Mouse (Mus musculus) Patski (cell line): ENCODE data around the gene Mxra7. TPM values are rescaled to one million over a fixed set of nuclear protein-coding genes. Genes with fewer than 3 reads are reported as not detected.

Source experiments
- ATAC-seq: fragments of 100-300 bp; one replicate; pipeline ENCODE4 v1.8.0; 2021
- CTCF ChIA-PET: fragments of 350-600 bp; sonication (Branson Sonifier 250); formaldehyde crosslinking; loops from one replicate; lab custom pipeline; 2022; ENCODE audit warnings: inconsistent platforms; lab: Charles Lee
- POLR2A ChIA-PET: fragments of 350-600 bp; sonication (Branson Sonifier 250); formaldehyde crosslinking; loops from one replicate; lab custom pipeline; 2022; ENCODE audit warnings: antibody characterized with exemption, inconsistent platforms; lab: Charles Lee
- DNase-seq: peaks from one replicate; pipeline ENCODE4 v3.0.0-alpha.2; 2011; ENCODE audit warnings: low read depth, low spot score
- H3K27me3 ChIP-seq: fragments of 371-371 bp; one replicate; pipeline ENCODE4 v1.5.1; 2021
- CTCF ChIP-seq: fragments of 100-300 bp; IDR thresholded peaks from one replicate; pipeline ENCODE4 v1.5.1; 2021
- in situ Hi-C: fragments of 300-500 bp; cut with MboI; formaldehyde crosslinking; loops from 3 replicates; pipeline ENCODE4 v1.11.1; 2018; ENCODE audit warnings: low pct_unique_long_range_greater_than_20kb, mixed read lengths
- polyA plus RNA-seq: library from polyadenylated mRNA; unstranded; gene quantifications from one replicate; pipeline ENCODE4 v1.2.3, GENCODE M21; 2021

Gene Mxra7
- polyA plus RNA-seq, result 116 TPM

GRCm38 (mm10) chr11:116827534-116828165, at the start of gene Mxra7:
Mxra7 (minus strand) TSS chr11:116828046.
- H3K27me3 ChIP-seq, result no peaks in the 10 kb centered on the region
- POLR2A ChIA-PET, result interaction anchor here (0.7 to 5.7 kb wide), 6 partner anchors 9 to 17 kb away, joined by 3 to 38 read pairs (median 4); partner anchors contain the start of genes Jmjd6 and Mettl23
- CTCF ChIA-PET, result interaction anchor here (1.3 to 1.8 kb wide), 3 partner anchors 10 to 157 kb away, joined by 3 to 5 read pairs (median 4); no protein-coding TSS in a partner anchor
- ATAC-seq (peak; percentile 59), DNase-seq (no peak)
- no peak for TF ChIP-seq CTCF
- in situ Hi-C loops, result no loop called here

GRCm38 (mm10) chr11:116873987-116874386, 46.1 kb upstream of the Mxra7 start:
- in situ Hi-C loops, result no loop called here
- no peaks in the 10 kb centered on the region for H3K27me3 ChIP-seq
- CTCF ChIA-PET, result no interaction called here
- ATAC-seq (no peak), DNase-seq (no peak)
- POLR2A ChIA-PET, result interaction anchor here (0.7 kb wide), 1 partner anchor 590 kb away, joined by 3 read pairs; no protein-coding TSS in a partner anchor
- no peak for TF ChIP-seq CTCF

GRCm38 (mm10) chr11:116871538-116871937, 43.7 kb upstream of the Mxra7 start:
- ATAC-seq (no peak), DNase-seq (no peak)
- CTCF ChIA-PET, result no interaction called here
- in situ Hi-C loops, result no loop called here
- POLR2A ChIA-PET, result no interaction called here
- no peak for TF ChIP-seq CTCF
- H3K27me3 ChIP-seq, result no peaks in the 10 kb centered on the region

GRCm38 (mm10) chr11:116869641-116870040, 41.8 kb upstream of the Mxra7 start:
- in situ Hi-C loops, result no loop called here
- no peaks in the 10 kb centered on the region for H3K27me3 ChIP-seq
- POLR2A ChIA-PET, result interaction anchor here (0.8 kb wide), 1 partner anchor 16 kb away, joined by 3 read pairs; no protein-coding TSS in a partner anchor
- CTCF ChIA-PET, result interaction anchor here (1.3 to 1.4 kb wide), 2 partner anchors 15 to 38 kb away, joined by 3 to 6 read pairs; no protein-coding TSS in a partner anchor
- ATAC-seq (no peak), DNase-seq (no peak)
- no peak for TF ChIP-seq CTCF

- TF ChIP-seq CTCF, result no peak
- DNase-seq, result no peak
- in situ Hi-C loops, result no loop called here
- CTCF ChIA-PET, result interaction anchor here (1.3 to 1.4 kb wide), 2 partner anchors 16 to 38 kb away, joined by 3 to 6 read pairs; no protein-coding TSS in a partner anchor
- no peak for ATAC-seq
- POLR2A ChIA-PET, result no interaction called here
- H3K27me3 ChIP-seq, result no peaks in the 10 kb centered on the region
Observed at GRCm38 (mm10) chr11:116869223-116869622, 41.4 kb upstream of the Mxra7 start.

GRCm38 (mm10) chr11:116868129-116868528, 40.3 kb upstream of the Mxra7 start:
- POLR2A ChIA-PET, result interaction anchor here (1.5 kb wide), 1 partner anchor 13 kb away, joined by 7 read pairs; no protein-coding TSS in a partner anchor
- CTCF ChIA-PET, result no interaction called here
- no peak for TF ChIP-seq CTCF
- in situ Hi-C loops, result no loop called here
- H3K27me3 ChIP-seq, result no peaks in the 10 kb centered on the region
- no peak for DNase-seq
- ATAC-seq, result no peak

GRCm38 (mm10) chr11:116865945-116866585, 38.2 kb upstream of the Mxra7 start:
- in situ Hi-C loops, result no loop called here
- no peak for ATAC-seq
- TF ChIP-seq CTCF, result no peak
- DNase-seq, result no peak
- no peaks in the 10 kb centered on the region for H3K27me3 ChIP-seq
- POLR2A ChIA-PET, result no interaction called here
- CTCF ChIA-PET, result no interaction called here

- TF ChIP-seq CTCF, result no peak
- no peaks in the 10 kb centered on the region for H3K27me3 ChIP-seq
- CTCF ChIA-PET, result interaction anchor here (1.3 kb wide), 1 partner anchor 21 kb away, joined by 5 read pairs; no protein-coding TSS in a partner anchor
- POLR2A ChIA-PET, result interaction anchor here (1.6 kb wide), 1 partner anchor 10 kb away, joined by 5 read pairs; no protein-coding TSS in a partner anchor
- DNase-seq (no peak), ATAC-seq (no peak)
- in situ Hi-C loops, result no loop called here
Observed at GRCm38 (mm10) chr11:116864444-116864843, 36.6 kb upstream of the Mxra7 start.

- H3K27me3 ChIP-seq, result no peaks in the 10 kb centered on the region
- TF ChIP-seq CTCF, result no peak
- POLR2A ChIA-PET, result no interaction called here
- ATAC-seq, result no peak
- DNase-seq, result no peak
- in situ Hi-C loops, result no loop called here
- CTCF ChIA-PET, result no interaction called here
Observed at GRCm38 (mm10) chr11:116857183-116857850, 29.5 kb upstream of the Mxra7 start.

GRCm38 (mm10) chr11:116854279-116854678, 26.4 kb upstream of the Mxra7 start:
- ChIA-PET CTCF (no interaction called here), POLR2A (interaction anchor here (1.1 to 2.1 kb wide), 5 partner anchors 11 to 42 kb away, joined by 3 to 7 read pairs (median 5); no protein-coding TSS in a partner anchor)
- ATAC-seq, result no peak
- no peak for DNase-seq
- in situ Hi-C loops, result no loop called here
- H3K27me3 ChIP-seq, result no peaks in the 10 kb centered on the region
- TF ChIP-seq CTCF, result no peak
